Mouse (Mus musculus): ENCODE results near the gene Wnt2b.

DNA sequence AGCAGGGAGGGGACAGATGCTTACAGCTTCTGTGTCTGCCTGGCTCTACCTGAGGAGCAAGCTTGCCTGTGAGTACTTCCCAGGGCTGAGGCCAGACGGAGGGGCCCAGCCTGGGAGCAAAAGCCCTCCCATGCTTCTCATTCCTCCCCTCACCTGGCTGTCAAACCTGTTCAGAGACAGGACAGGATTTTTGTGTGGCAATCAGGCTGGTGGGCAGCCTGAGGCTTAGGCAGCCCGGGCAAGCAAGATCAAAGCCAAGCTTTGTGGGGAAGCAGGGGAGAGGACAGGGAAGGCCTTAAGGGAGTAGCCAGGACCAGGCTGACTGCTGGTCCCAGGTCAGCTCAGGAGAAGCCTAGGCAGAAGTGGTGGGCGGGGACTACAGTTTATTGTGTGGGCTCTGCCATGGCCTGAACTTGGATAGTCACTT is 32.7 kb upstream of the Wnt2b start:
- TF ChIP-seq CTCF (IDR thresholded peaks at IDR 0.05; ENCODE audit: low read depth) (no peak), EP300 (IDR thresholded peaks at IDR 0.05; ENCODE audit: low read depth) (no peak)

All from liver, embryonic 14.5 days (tissue).